Mouse (Mus musculus) midbrain, embryonic 11.5 days (tissue): ENCODE measurements at regions not wholly inside any gene's neighbourhood (a gene's known extent, or its start where the extent isn't known, plus 50 kb on each side); places are given as distances from the start of the nearest gene placed in this dataset.
A peak's percentile ranks its signal among the peaks of the same experiment; 100 is the strongest.
"Not testable (repeated sequence)": the region's sequence is repeated elsewhere in the genome, so short reads cannot be mapped to it uniquely, and the experiment has no call there.

Source experiments
- ATAC-seq: fragments of 200-750 bp; cut with Nextera tagmentation; 2 replicates; pipeline ENCODE4 v1.8.0; 2017; ENCODE audit warnings: moderate TSS enrichment, moderate library complexity; ENCODE audit not compliant: low FRiP score
- DNase-seq: peaks from one replicate; pipeline ENCODE4 v3.0.0; 2015; ENCODE audit warnings: low spot score; ENCODE audit errors: missing footprints
- H3K27ac ChIP-seq: fragments of 300-500 bp; sonication (generic); 2 replicates; pipeline ENCODE4 v1.5.1; 2014; ENCODE audit warnings: low read depth, low read length
- H3K27me3 ChIP-seq: fragments of 300-500 bp; sonication (generic); 2 replicates; pipeline ENCODE4 v1.6.1; 2014; ENCODE audit warnings: mild to moderate bottlenecking, low read length, moderate library complexity, mixed read lengths; ENCODE audit not compliant: control insufficient read depth, insufficient read depth
- H3K36me3 ChIP-seq: fragments of 300-500 bp; sonication (generic); 2 replicates; pipeline ENCODE4 v1.6.1; 2014; ENCODE audit warnings: mild to moderate bottlenecking, low read length, moderate library complexity, mixed read lengths; ENCODE audit not compliant: control insufficient read depth, insufficient read depth
- H3K4me1 ChIP-seq: fragments of 300-500 bp; sonication (generic); 2 replicates; pipeline ENCODE4 v1.6.1; 2014; ENCODE audit warnings: low read length; ENCODE audit not compliant: control insufficient read depth, insufficient read depth
- H3K4me2 ChIP-seq: fragments of 300-500 bp; sonication (generic); 2 replicates; pipeline ENCODE4 v1.6.1; 2014; ENCODE audit warnings: mild to moderate bottlenecking, moderate library complexity
- H3K4me3 ChIP-seq: fragments of 300-500 bp; sonication (generic); 2 replicates; pipeline ENCODE4 v1.5.1; 2014; ENCODE audit warnings: low read depth, low read length
- H3K9ac ChIP-seq: fragments of 300-500 bp; sonication (generic); 2 replicates; pipeline ENCODE4 v1.6.1; 2014; ENCODE audit warnings: low read length
- H3K9me3 ChIP-seq: fragments of 300-500 bp; sonication (generic); 2 replicates; pipeline ENCODE4 v1.6.1; 2016; ENCODE audit warnings: low read length; ENCODE audit not compliant: control insufficient read depth
- WGBS: fragments of 180-500 bp; shearing (Covaris S2); extraction: QIAGEN DNeasy Blood & Tissue Kit; methylation state at CpG from one replicate; pipeline ENCODE4 v1.1.7; 2014; 5-methylcytosine and 5-hydroxymethylcytosine counted together

- DNase-seq (peak; percentile 75), ATAC-seq (no peak)
- 81% methylated on average over 6 of the region's 6 CpGs for WGBS
These were observed 266.3 kb upstream of the Nr5a2 start for GRCm38 (mm10) chr1:137226479-137227097.

GRCm38 (mm10) chr1:137225418-137225817 lies 265.2 kb upstream of the Nr5a2 start:
- no peak overlapping the region for H3K27ac ChIP-seq
- no peak overlapping the region for H3K9ac ChIP-seq
- no peaks in the 10 kb centered on the region for H3K9me3 ChIP-seq
- no peak overlapping the region for H3K4me3 ChIP-seq
- peak; percentile 69; the same call in 1 of the 2 replicates for ATAC-seq
- no peaks in the 10 kb centered on the region for H3K36me3 ChIP-seq
- H3K27me3 ChIP-seq, result no peaks in the 10 kb centered on the region
- peak; percentile 95 for DNase-seq
- H3K4me2 ChIP-seq, result no peak overlapping the region
- 27% methylated on average over 3 of the region's 3 CpGs for WGBS
- peaks cover 6% of the 10 kb centered on the region for H3K4me1 ChIP-seq

More at GRCm38 (mm10) chr1:137226479-137227097, 266.3 kb upstream of the Nr5a2 start:
- Histone ChIP-seq H3K36me3 (no peaks in the 10 kb centered on the region), H3K27ac (no peak overlapping the region), H3K4me3 (no peak overlapping the region), H3K9ac (no peak overlapping the region), H3K27me3 (no peaks in the 10 kb centered on the region), H3K4me1 (peaks cover 4% of the 10 kb centered on the region), H3K9me3 (no peaks in the 10 kb centered on the region), H3K4me2 (no peak overlapping the region)

GRCm38 (mm10) chr1:137223052-137223451 lies 262.8 kb upstream of the Nr5a2 start:
- WGBS, result 60% methylated on average over 10 of the region's 10 CpGs
- H3K4me2 ChIP-seq, result no peak overlapping the region
- no peak overlapping the region for H3K4me3 ChIP-seq
- no peaks in the 10 kb centered on the region for H3K27me3 ChIP-seq
- peaks cover 7% of the 10 kb centered on the region for H3K4me1 ChIP-seq
- H3K9ac ChIP-seq, result no peak overlapping the region
- DNase-seq (no peak), ATAC-seq (no peak)
- H3K9me3 ChIP-seq, result no peaks in the 10 kb centered on the region; the same call in 1 of the 2 replicates
- no peaks in the 10 kb centered on the region for H3K36me3 ChIP-seq
- H3K27ac ChIP-seq, result no peak overlapping the region

- H3K4me1 ChIP-seq, result peaks cover 7% of the 10 kb centered on the region
- no peaks in the 10 kb centered on the region; the same call in 1 of the 2 replicates for H3K9me3 ChIP-seq
- H3K4me3 ChIP-seq, result peak overlapping the region; percentile 1; the same call in 1 of the 2 replicates
- 17% methylated on average over 25 of the region's 25 CpGs for WGBS
- H3K4me2 ChIP-seq, result peak overlapping the region; percentile 39
- ATAC-seq (peak; percentile 60), DNase-seq (peak; percentile 92)
- no peak overlapping the region for H3K27ac ChIP-seq
- no peaks in the 10 kb centered on the region for H3K36me3 ChIP-seq
- H3K9ac ChIP-seq, result peak overlapping the region; percentile 1
- no peaks in the 10 kb centered on the region for H3K27me3 ChIP-seq
These were observed 261.1 kb upstream of the Nr5a2 start for GRCm38 (mm10) chr1:137221087-137222057.

GRCm38 (mm10) chr1:137220226-137220625 lies 260.0 kb upstream of the Nr5a2 start:
- Histone ChIP-seq H3K4me2 (no peak overlapping the region), H3K27ac (no peak overlapping the region), H3K4me1 (peaks cover 7% of the 10 kb centered on the region), H3K4me3 (no peak overlapping the region), H3K27me3 (no peaks in the 10 kb centered on the region), H3K9ac (no peak overlapping the region), H3K36me3 (no peaks in the 10 kb centered on the region), H3K9me3 (no peaks in the 10 kb centered on the region; the same call in 1 of the 2 replicates)
- peak; percentile 83 for DNase-seq
- 64% methylated on average over 6 of the region's 6 CpGs for whole genome bisulfite sequencing
- peak; percentile 58; the same call in 1 of the 2 replicates for ATAC-seq

- no peak overlapping the region for H3K9ac ChIP-seq
- ATAC-seq, result no peak
- peaks cover 7% of the 10 kb centered on the region for H3K4me1 ChIP-seq
- no peak overlapping the region for H3K4me2 ChIP-seq
- no peak overlapping the region for H3K27ac ChIP-seq
- 90% methylated on average over 11 of the region's 11 CpGs for WGBS
- H3K9me3 ChIP-seq, result no peaks in the 10 kb centered on the region; the same call in 1 of the 2 replicates
- H3K4me3 ChIP-seq, result no peak overlapping the region
- no peaks in the 10 kb centered on the region for H3K36me3 ChIP-seq
- DNase-seq, result peak; percentile 64
- no peaks in the 10 kb centered on the region for H3K27me3 ChIP-seq
These were observed 258.4 kb upstream of the Nr5a2 start for GRCm38 (mm10) chr1:137218611-137219010.

GRCm38 (mm10) chr1:137218096-137218495 lies 257.8 kb upstream of the Nr5a2 start:
- H3K9ac ChIP-seq, result no peak overlapping the region
- H3K27me3 ChIP-seq, result no peaks in the 10 kb centered on the region
- DNase-seq, result no peak
- no peak for ATAC-seq
- no peaks in the 10 kb centered on the region for H3K36me3 ChIP-seq
- H3K4me2 ChIP-seq, result no peak overlapping the region
- 67% methylated on average over 4 of the region's 4 CpGs for WGBS
- no peak overlapping the region for H3K27ac ChIP-seq
- H3K4me1 ChIP-seq, result peaks cover 7% of the 10 kb centered on the region
- H3K4me3 ChIP-seq, result no peak overlapping the region
- H3K9me3 ChIP-seq, result no peaks in the 10 kb centered on the region; the same call in 1 of the 2 replicates

GRCm38 (mm10) chr1:137217206-137217605 lies 257.0 kb upstream of the Nr5a2 start:
- no peak overlapping the region for H3K27ac ChIP-seq
- no peak overlapping the region for H3K4me2 ChIP-seq
- WGBS, result 92% methylated on average over 5 of the region's 5 CpGs
- H3K4me3 ChIP-seq, result no peak overlapping the region
- H3K4me1 ChIP-seq, result peaks cover 7% of the 10 kb centered on the region
- no peak overlapping the region for H3K9ac ChIP-seq
- no peak for ATAC-seq
- no peaks in the 10 kb centered on the region; the same call in 1 of the 2 replicates for H3K9me3 ChIP-seq
- H3K36me3 ChIP-seq, result no peaks in the 10 kb centered on the region
- H3K27me3 ChIP-seq, result no peaks in the 10 kb centered on the region
- DNase-seq, result peak; percentile 77

GRCm38 (mm10) chr1:137214328-137214727 lies 254.1 kb upstream of the Nr5a2 start:
- not testable (repeated sequence) for DNase-seq, H3K27ac ChIP-seq, H3K36me3 ChIP-seq, H3K4me3 ChIP-seq, H3K4me2 ChIP-seq, ATAC-seq, H3K9me3 ChIP-seq, H3K9ac ChIP-seq, H3K4me1 ChIP-seq, H3K27me3 ChIP-seq
- 76% methylated on average over 1 of the region's 1 CpGs for WGBS
